Mouse (Mus musculus) liver, embryonic 13.5 days (tissue): ENCODE measurements around the gene Lats2. TPM values are rescaled to one million over a fixed set of nuclear protein-coding genes. Genes with fewer than 3 reads are reported as not detected.

ENCODE experiments used
- microRNA-seq: library from miRNA; unstranded; fragments of <30 nt; microRNA quantifications from one replicate; pipeline ENCODE4, GENCODE M21; 2016
- polyA plus RNA-seq: library from polyadenylated mRNA; unstranded; fragments of >200 nt; fragmentation: Nextera tagmentation; extraction: Ambion mirVana; gene quantifications from 2 replicates; pipeline ENCODE4 v1.2.1, GENCODE M21; 2015

The Lats2 gene
- polyA plus RNA-seq, 1 experiment from 2014 or later, result 3.6 TPM

Small RNA genes within 50 kb of the gene (microRNA-seq; reads per million reads assigned to microRNA genes)
- not detected for gene Mir3077

Other genes starting within 250 kb of the Lats2 start
- 0.42 and 0.50 TPM in 2 replicates for gene Il17d, start 233.6 kb downstream of the Lats2 start, polyA plus RNA-seq
- gene Eef1akmt1, start 186.8 kb downstream of the Lats2 start, polyA plus RNA-seq, result 47.3 and 52.6 TPM in 2 replicates
- gene Xpo4, start 93.0 kb downstream of the Lats2 start, polyA plus RNA-seq, result 17.5 and 19.3 TPM in 2 replicates
- gene Gm49361, start 12.3 kb downstream of the Lats2 start, polyA plus RNA-seq, result not detected in 2 replicates
- gene Sap18, start 39.8 kb upstream of the Lats2 start, polyA plus RNA-seq, result 10.1 and 11.9 TPM in 2 replicates
- gene Ska3, start 67.8 kb upstream of the Lats2 start, polyA plus RNA-seq, result 22.0 and 25.7 TPM in 2 replicates
- 172 and 185 TPM in 2 replicates for gene Mrpl57, start 67.8 kb upstream of the Lats2 start, polyA plus RNA-seq
- gene Zdhhc20, start 131.9 kb upstream of the Lats2 start, polyA plus RNA-seq, result 11.4 and 14.4 TPM in 2 replicates
- 41.5 and 45.3 TPM in 2 replicates for gene Micu2, start 240.9 kb upstream of the Lats2 start, polyA plus RNA-seq